Mouse (Mus musculus) heart, postnatal 4 days (tissue): Measurements from ENCODE around the gene Gm13124. TPM values are rescaled to one million over a fixed set of nuclear protein-coding genes. Genes with fewer than 3 reads are reported as not detected.
"Not testable (repeated sequence)": the region's sequence is repeated elsewhere in the genome, so short reads cannot be mapped to it uniquely, and the experiment has no call there.

Source experiments
- DNase-seq: peaks from one replicate; pipeline ENCODE4 v3.0.0; 2021
- total RNA-seq, 2 experiments: library from RNA; stranded (reverse); gene quantifications; 2 replicates each; pipeline ENCODE4 v1.2.3; 2021

Gene Gm13124
- not detected for total RNA-seq

- DNase-seq = no peak
Observed at GRCm38 (mm10) chr4:144565034-144565433, at the start of gene Gm13124. Gene Gm13124 (minus strand): TSS chr4:144565134.

GRCm38 (mm10) chr4:144614586-144614985 lies 49.7 kb upstream of the Gm13124 start:
- DNase-seq = no peak

GRCm38 (mm10) chr4:144613407-144613806 lies 48.5 kb upstream of the Gm13124 start, which contains the start of gene Aadacl4:
Gene Aadacl4 (plus strand): TSS chr4:144613707.
- DNase-seq = no peak

- no peak for DNase-seq
Observed at GRCm38 (mm10) chr4:144592790-144593189, 27.9 kb upstream of the Gm13124 start.

- not testable (repeated sequence) for DNase-seq
Observed at GRCm38 (mm10) chr4:144586207-144586606, 21.3 kb upstream of the Gm13124 start.

- no peak for DNase-seq
Observed at GRCm38 (mm10) chr4:144567752-144568151, 2.8 kb upstream of the Gm13124 start.

- DNase-seq = no peak
Observed at GRCm38 (mm10) chr4:144561205-144561604, 3.7 kb downstream of the Gm13124 start.

GRCm38 (mm10) chr4:144559792-144560191 lies 5.1 kb downstream of the Gm13124 start:
- no peak for DNase-seq

GRCm38 (mm10) chr4:144551156-144551555 lies 13.8 kb downstream of the Gm13124 start:
- no peak for DNase-seq

- DNase-seq = not testable (repeated sequence)
Observed at GRCm38 (mm10) chr4:144545339-144545738, 19.6 kb downstream of the Gm13124 start.

- DNase-seq = no peak
Observed at GRCm38 (mm10) chr4:144544689-144545088, 20.2 kb downstream of the Gm13124 start.

- DNase-seq = no peak
Observed at GRCm38 (mm10) chr4:144519522-144519921, 45.4 kb downstream of the Gm13124 start, which contains the start of gene 9430007A20Rik. Gene 9430007A20Rik (plus strand): TSS chr4:144519822.

- DNase-seq = no peak
Observed at GRCm38 (mm10) chr4:144506518-144506917, 58.4 kb downstream of the Gm13124 start.

Other genes starting within 250 kb of the Gm13124 start
- gene Gm13128, start 234.9 kb downstream of the Gm13124 start, total RNA-seq = not detected
- not detected for gene Gm13119, start 207.2 kb downstream of the Gm13124 start, total RNA-seq
- not detected for gene Pramef20, start 187.2 kb downstream of the Gm13124 start, total RNA-seq
- not detected for gene Pramef12, start 156.7 kb downstream of the Gm13124 start, total RNA-seq
- gene 1700012P22Rik, start 126.4 kb downstream of the Gm13124 start, total RNA-seq = not detected
- not detected for gene Gm9944, start 111.8 kb downstream of the Gm13124 start, total RNA-seq
- not detected for gene Aadacl3, start 101.4 kb downstream of the Gm13124 start, total RNA-seq
- not detected for gene 9430007A20Rik, start 45.3 kb downstream of the Gm13124 start, total RNA-seq
- gene Aadacl4, start 48.6 kb upstream of the Gm13124 start, total RNA-seq = not detected
- not detected for gene Gm436, start 121.2 kb upstream of the Gm13124 start, total RNA-seq
- gene Gm13178, start 156.3 kb upstream of the Gm13124 start, total RNA-seq = not detected
- gene Gm438, start 221.4 kb upstream of the Gm13124 start, total RNA-seq = not detected